Mouse (Mus musculus) C2C12 (cell line): Measurements from ENCODE around the gene Ubl7. TPM values are rescaled to one million over a fixed set of nuclear protein-coding genes. Genes with fewer than 3 reads are reported as not detected.

ENCODE experiments used
- H3K27me3 ChIP-seq: one replicate; pipeline ENCODE4 v1.6.1; 2011; ENCODE audit not compliant: control insufficient read depth, insufficient read depth, insufficient read length
- H3K36me3 ChIP-seq: one replicate; pipeline ENCODE4 v1.6.1; 2011; ENCODE audit not compliant: control insufficient read depth, insufficient read depth
- H3K4me3 ChIP-seq: one replicate; pipeline ENCODE4 v1.5.1; 2011; ENCODE audit warnings: mild to moderate bottlenecking, control low read depth; ENCODE audit not compliant: poor library complexity, insufficient read depth, severe bottlenecking
- H3K79me2 ChIP-seq: one replicate; pipeline ENCODE4 v1.6.1; 2011; ENCODE audit not compliant: control insufficient read depth, insufficient read depth
- H3K79me3 ChIP-seq: one replicate; pipeline ENCODE4 v1.6.1; 2011; ENCODE audit warnings: low read depth, control low read depth
- H3ac ChIP-seq: one replicate; pipeline ENCODE3; 2011; ENCODE audit warnings: low read depth; ENCODE audit not compliant: control insufficient read depth, insufficient read length
- CEBPB ChIP-seq: IDR thresholded peaks from one replicate; pipeline ENCODE4 v1.6.1; 2011; ENCODE audit warnings: low read depth, mild to moderate bottlenecking, control low read depth, moderate library complexity
- CTCF ChIP-seq: IDR thresholded peaks from one replicate; pipeline ENCODE4 v1.5.1; 2011; ENCODE audit not compliant: control insufficient read depth, insufficient read depth, insufficient read length
- FOSL1 ChIP-seq: IDR thresholded peaks from one replicate; pipeline ENCODE4 v1.8.0; 2011; ENCODE audit warnings: mild to moderate bottlenecking, low read length; ENCODE audit not compliant: poor library complexity, insufficient read depth, severe bottlenecking
- MAX ChIP-seq: IDR thresholded peaks from one replicate; pipeline ENCODE4 v1.6.1; 2011; ENCODE audit warnings: mild to moderate bottlenecking, control low read depth
- MYOD1 ChIP-seq: IDR thresholded peaks from one replicate; pipeline ENCODE4 v1.6.1; 2011; ENCODE audit warnings: low read depth; ENCODE audit not compliant: control insufficient read depth, insufficient read length
- MYOG ChIP-seq: IDR thresholded peaks from one replicate; pipeline ENCODE4 v1.6.1; 2011; ENCODE audit not compliant: control insufficient read depth, insufficient read length; ENCODE audit errors: extremely low read depth
- USF1 ChIP-seq: IDR thresholded peaks from one replicate; pipeline ENCODE4 v1.6.1; 2011; ENCODE audit warnings: low read depth, mild to moderate bottlenecking, control low read depth, moderate library complexity
- polyA plus RNA-seq: library from polyadenylated mRNA; unstranded; fragments of >200 nt; fragmentation: generic; extraction: Trizol; gene quantifications from one replicate; pipeline ENCODE4 v1.2.1, GENCODE M21; 2012; ENCODE audit warnings: missing spikeins

Ubl7 gene
- polyA plus RNA-seq, 1 experiment: 59.0 TPM

DNA sequence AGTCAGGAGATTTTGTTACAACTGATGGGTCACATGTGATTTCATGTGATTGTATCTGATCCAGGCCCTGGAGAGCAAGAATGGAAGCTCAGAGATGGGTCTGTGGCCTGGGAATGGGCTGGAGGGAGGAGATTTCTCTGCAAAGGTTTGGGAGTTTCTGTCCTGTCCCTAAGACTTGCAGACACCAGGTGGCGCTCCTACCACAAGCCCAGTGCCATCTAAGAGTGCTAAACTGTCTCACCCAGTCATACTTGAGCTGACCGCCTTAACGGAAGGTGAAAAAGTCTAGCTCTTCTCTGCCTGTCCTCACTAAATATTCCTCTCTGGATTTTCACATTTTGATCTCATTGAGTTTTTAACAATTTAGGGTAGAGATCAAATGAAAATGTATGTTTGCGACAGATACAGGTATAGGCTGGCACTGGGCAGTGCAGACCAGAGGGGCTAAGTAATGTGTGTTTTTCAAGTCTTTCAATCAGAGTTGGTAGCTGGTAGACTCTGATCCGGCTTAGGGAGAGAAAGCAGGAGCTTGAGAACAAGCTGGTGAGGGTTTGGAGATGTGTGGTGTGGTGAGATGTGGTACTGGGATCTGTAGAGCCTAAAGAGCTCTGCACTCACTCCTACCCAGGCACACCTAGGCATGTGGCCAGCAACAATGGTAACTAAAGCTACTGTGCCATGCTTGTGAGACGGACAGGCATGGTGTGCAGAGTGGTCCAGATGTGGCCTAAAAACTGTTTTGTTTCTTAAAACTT is 25.1 kb downstream of the Ubl7 start:
- TF ChIP-seq MYOD1: no peak
- TF ChIP-seq CEBPB: no peak
- no peak for TF ChIP-seq USF1
- no peak for TF ChIP-seq MYOG
- TF ChIP-seq FOSL1: no peak
- TF ChIP-seq MAX: no peak
- peak; percentile 81 for TF ChIP-seq CTCF
- Histone ChIP-seq H3K27me3 (no peaks in the 10 kb centered on the region), H3ac (no peak overlapping the region), H3K36me3 (no peaks in the 10 kb centered on the region), H3K79me2 (peaks cover 20% of the 10 kb centered on the region), H3K79me3 (peaks cover 5% of the 10 kb centered on the region), H3K4me3 (no peak overlapping the region)

DNA sequence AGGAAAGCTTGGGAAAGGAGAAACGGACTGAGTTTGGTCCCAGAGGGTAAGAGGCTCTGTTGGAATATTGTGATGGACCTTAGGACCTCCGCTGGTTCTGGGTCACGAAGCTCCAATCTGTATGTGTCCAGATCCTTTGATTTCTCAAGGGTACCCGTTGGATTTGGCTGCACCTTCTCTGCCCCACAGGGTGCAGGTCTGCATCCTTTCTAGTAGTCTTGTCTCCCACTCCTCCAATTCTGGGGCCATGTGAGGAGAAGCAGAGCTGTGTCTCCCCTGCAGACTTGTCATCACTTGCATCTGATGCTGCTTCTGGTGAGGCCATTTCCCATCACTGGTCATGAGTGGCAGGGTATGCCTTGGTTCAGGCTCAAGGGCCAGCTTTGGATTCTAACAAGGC is 26.4 kb downstream of the Ubl7 start:
- TF ChIP-seq CEBPB (no peak), FOSL1 (no peak), MAX (no peak), MYOD1 (no peak), USF1 (no peak), MYOG (no peak), CTCF (no peak)
- peaks cover 33% of the 10 kb centered on the region for H3K79me2 ChIP-seq
- H3ac ChIP-seq: no peak overlapping the region
- H3K4me3 ChIP-seq: no peak overlapping the region
- H3K36me3 ChIP-seq: no peaks in the 10 kb centered on the region
- H3K27me3 ChIP-seq: no peaks in the 10 kb centered on the region
- peaks cover 19% of the 10 kb centered on the region for H3K79me3 ChIP-seq

DNA sequence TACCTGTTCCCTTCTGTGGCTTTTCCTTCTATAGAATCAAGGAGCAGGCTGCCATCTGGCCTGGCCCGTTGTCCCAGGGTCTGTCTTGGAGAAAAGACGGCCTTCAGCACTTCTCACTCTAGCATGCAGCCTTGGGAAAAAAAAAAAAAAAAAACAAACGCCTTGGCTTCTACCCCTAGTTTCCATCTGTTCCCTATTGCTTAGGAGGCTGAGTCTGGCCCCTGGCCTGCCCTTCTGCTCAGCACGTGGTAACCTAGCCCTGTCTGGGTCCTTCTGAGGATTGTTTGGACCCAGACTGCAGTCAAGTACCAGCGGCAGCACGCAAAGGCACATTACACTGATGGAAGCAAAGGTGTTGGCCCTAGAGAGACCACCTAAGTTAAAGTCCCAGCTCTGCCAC is 26.9 kb downstream of the Ubl7 start:
- Histone ChIP-seq H3K27me3 (no peaks in the 10 kb centered on the region), H3K79me3 (peaks cover 23% of the 10 kb centered on the region), H3K4me3 (no peak overlapping the region), H3ac (peak overlapping the region; percentile 25), H3K36me3 (no peaks in the 10 kb centered on the region), H3K79me2 (peaks cover 38% of the 10 kb centered on the region)
- TF ChIP-seq MAX (no peak), MYOD1 (no peak), MYOG (no peak), CEBPB (no peak), USF1 (no peak), FOSL1 (no peak), CTCF (no peak)

DNA sequence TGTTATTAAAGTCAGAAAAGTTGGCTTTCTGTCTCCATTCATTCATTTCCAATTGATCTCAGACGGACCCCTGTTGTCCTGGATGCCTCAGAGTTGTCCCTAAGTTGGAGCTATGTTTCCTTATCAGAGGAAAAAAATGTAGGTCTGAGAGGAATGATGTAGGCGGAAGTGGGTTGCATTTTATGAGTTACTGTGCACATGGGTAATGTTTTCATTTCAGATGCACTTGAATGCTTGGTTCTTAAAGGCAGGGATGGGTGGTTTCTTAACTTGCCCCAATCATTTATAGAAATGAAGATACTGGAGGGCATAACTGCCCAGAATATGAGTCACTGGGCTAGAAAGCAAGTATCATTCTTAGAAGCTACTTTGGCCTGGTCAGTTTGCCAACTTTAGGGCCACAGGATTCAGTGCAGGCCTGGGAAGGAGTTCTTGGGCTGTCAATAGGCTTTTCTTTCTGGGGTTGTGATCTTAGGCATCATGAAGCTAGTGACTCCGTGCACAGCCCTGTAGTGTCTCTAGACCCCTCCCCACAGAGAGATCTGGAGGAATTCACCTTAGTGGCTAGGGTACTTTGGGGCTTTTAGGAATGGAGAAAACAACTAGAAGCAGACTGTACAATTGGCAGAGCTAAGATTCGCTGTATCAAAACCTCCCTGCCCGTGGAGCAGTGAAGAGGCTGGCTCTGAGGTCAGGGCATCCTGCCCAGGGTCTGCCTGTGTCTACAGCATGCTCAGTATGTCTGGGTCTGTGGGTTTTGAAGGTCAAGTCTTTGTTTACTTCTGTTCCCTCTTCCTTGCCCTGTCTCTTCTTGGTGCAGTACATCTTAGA is 27.7 kb downstream of the Ubl7 start:
- TF ChIP-seq CEBPB (no peak), USF1 (no peak), MAX (peak; percentile 69), CTCF (no peak), MYOD1 (no peak), FOSL1 (peak; percentile 16), MYOG (no peak)
- H3K36me3 ChIP-seq: peaks cover 1% of the 10 kb centered on the region
- peaks cover 31% of the 10 kb centered on the region for H3K79me3 ChIP-seq
- H3ac ChIP-seq: peak overlapping the region; percentile 38
- peak overlapping the region; percentile 71 for H3K4me3 ChIP-seq
- peaks cover 46% of the 10 kb centered on the region for H3K79me2 ChIP-seq
- no peaks in the 10 kb centered on the region for H3K27me3 ChIP-seq

DNA sequence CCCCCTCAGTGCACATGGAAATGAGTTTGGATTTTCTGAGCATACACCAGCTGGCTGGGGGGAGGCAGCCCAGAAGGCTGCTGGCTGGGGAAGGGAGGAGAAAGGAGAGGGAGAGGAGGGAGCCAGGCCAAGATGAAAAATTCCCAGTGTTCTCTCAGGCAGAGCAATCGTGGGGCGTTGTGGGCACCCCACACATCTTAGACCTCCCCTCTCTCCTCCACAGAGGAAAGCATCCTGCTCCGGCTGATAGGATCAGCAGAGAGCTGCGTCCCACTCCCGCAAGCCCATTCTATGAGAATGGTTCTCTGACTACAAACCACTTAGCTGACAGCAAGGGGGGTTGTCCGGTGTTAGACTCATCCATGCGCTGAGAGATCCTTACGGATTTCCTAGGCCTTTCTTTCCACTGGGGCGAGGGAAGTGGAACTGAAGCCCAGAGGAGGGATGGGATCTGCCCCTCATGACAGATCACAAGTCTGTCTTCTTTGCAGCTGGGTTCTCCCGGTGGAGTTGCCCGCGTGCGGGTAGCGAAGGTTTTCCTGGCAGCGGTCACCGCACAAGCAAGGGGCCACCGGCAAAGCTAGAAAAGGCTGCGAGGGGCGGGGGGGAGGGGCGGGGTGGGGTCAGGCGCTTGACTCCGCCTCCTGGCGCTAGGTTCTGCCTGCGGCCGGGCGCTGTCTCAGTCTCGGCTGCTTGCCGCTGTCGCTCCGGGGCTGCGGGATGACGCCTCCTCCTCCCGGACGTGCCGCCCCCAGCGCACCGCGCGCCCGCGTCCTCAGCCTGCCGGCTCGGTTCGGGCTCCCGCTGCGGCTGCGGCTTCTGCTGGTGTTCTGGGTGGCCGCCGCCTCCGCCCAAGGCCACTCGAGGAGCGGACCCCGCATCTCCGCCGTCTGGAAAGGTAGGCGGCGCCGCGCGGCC is 28.9 kb downstream of the Ubl7 start, which contains the start of gene Sema7a:
Gene Sema7a, plus strand, starts transcription at position 682 of the 918 bp plus-strand sequence.
- Histone ChIP-seq H3K4me3 (peak within 1 kb of the TSS; percentile 71), H3K79me2 (peaks cover 58% of the 10 kb centered on the region), H3K27me3 (no peaks in the 10 kb centered on the region), H3K79me3 (peaks cover 44% of the 10 kb centered on the region), H3ac (peak within 1 kb of the TSS; percentile 83), H3K36me3 (peaks cover 9% of the 10 kb centered on the region)
- TF ChIP-seq MYOD1: no peak
- no peak for TF ChIP-seq CEBPB
- no peak for TF ChIP-seq CTCF
- no peak for TF ChIP-seq MYOG
- no peak for TF ChIP-seq FOSL1
- TF ChIP-seq MAX: no peak
- no peak for TF ChIP-seq USF1
